Mouse (Mus musculus) kidney, adult 8-10 months (tissue): ENCODE results near the gene Kmt2a.

Experiments used
- DNase-seq, 2 experiments: peaks; one replicate each; pipeline ENCODE4 v3.0.0; 2022

Kmt2a gene

DNA sequence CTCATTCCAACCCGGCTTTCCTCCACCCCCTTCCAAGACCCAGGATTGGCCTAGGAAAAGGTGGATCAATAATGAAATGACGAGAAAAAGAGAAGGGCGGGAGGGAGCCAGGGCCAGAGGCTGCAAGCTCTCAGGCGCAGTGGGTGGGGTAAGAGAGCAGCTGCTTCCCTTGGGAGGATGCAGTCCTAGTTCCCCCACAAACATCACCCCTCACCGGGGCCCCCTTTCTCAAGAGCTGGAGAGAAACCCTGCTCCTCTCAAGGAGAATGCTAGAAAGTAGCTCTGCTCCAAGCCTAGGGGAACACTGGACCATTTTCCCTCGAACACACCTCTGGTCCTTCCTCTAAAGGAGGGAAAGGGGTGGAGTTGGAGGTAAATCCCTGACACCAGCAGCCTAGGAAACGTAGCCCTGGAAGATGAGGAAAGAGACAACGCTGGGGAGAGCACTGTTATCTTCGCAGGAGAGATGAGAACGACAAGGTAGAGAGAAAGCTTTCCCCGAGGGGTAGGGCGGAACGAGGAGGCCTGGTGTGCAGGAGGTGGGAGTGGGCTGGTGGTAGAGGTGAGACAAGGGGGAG, 1.3 kb downstream of the Kmt2a start:
- no peak for DNase-seq

GRCm38 (mm10) chr9:44878776-44879500, 2.2 kb downstream of the Kmt2a start:
- DNase-seq, result no peak

GRCm38 (mm10) chr9:44877686-44878085, 3.4 kb downstream of the Kmt2a start:
- no peak for DNase-seq

GRCm38 (mm10) chr9:44875476-44875875, 5.6 kb downstream of the Kmt2a start:
- peak; percentile 19 to 22 for DNase-seq

GRCm38 (mm10) chr9:44874198-44874597, 6.9 kb downstream of the Kmt2a start:
- no peak for DNase-seq

DNA sequence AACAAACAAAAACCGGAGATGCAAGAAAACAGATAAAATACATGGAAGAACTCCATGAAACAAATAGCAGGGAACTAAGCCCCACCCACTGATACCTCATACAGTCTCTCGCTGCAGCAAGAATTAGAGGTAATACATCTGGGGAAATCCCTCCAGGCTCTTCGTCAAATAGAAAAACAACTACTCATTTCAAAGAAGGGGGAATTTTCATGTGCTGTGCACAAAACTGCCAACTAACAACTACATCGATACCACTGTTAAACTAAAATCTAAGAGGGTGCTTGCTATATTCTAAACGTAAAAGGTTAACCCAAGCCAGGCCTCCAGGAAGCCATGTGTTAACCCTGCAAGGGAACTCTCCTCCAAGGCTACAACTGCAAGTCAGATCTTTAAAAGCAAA, 7.4 kb downstream of the Kmt2a start:
- DNase-seq, result no peak

DNA sequence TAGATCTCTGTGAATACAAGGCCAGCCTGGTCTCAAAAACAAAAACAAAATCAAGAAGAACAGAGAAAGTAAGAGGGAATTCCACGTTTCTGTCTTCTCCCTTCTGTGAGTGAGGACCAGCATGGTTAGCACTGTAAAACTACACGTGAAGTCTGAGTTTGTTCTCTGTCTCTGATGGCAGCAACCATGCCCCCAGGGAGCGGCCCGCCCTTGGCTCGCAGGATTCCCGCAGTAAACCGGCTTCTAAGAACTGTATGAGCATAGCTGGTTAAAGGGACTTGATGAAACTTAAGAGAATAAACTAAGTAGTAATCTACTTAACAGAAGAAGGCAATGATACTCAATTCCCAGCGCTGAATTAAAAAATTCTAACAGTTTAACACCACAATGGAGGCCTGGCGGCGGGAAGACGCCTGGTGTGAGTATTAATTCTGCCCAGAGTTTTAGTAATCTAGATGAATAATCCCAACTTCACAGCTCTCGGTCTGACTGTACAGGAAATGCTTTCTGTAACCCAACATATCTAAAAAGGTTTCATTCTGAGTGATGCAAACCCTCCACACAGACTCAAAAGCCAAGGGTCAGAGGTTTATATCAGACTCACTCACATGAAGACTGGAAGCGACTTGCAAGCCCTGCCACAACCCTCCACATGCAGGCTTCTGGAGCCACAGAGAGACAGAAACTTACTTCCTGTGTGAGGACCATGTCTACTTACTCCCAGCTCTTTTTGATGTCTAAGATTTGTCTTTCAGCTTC, 12.6 kb downstream of the Kmt2a start:
- DNase-seq, result no peak

DNA sequence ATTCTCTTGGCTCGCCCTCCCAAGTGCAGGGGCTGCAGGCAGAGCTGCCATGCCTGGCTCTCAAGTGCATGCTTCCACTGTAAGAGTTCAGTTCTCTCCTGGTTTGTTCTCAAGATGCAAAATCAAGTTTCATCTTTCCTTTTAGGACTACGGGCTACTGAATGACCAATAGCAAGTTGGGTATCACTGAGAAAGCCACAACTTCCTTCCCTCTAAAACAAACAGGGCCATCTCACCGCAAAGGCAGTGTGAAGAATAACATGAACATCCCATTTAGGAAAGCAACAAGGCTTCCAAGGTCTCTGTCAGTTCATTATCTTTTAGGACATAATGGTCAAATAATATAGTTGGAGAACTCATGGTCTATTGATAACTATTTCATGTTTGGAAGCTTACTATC, 13.4 kb downstream of the Kmt2a start:
- DNase-seq, result no peak

DNA sequence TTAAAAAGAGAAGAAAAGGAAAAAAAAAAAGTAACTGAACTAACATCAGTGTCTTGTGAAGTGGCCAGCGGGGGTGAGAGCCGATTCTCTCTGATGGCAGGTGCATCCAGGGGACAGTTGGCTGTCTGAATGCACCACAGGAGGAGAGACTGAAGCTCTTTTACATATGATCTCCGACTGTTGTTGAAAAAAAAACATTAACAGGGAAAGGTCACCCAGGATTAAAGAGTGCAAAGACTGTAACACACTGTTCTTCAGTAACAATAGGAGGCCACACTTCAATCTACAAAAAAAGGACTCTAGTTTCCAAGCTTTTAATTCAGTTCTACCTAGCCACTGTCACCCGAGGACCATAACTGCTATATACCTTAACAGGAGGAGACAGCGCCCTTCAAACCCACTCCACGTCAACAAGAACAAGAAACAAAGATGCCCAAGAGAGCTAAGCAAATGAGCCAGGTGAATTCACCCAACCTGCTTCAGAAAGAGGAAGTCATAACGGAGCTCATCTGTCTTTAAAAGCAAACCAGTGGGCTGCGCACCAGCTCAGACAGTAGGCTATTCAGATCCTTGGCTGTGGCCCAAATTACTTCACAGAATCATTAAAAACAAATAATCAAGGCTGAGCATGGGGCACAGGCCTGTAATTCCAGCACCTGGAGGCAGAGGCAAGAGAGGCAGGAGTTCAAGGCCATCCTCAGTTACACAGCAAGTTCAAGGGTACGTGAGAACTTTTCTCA, 14.4 kb downstream of the Kmt2a start:
- DNase-seq, result peak in 1 of 2 experiments; percentile 12

- no peak for DNase-seq
Observed at GRCm38 (mm10) chr9:44861121-44861520, 20.0 kb downstream of the Kmt2a start.

- no peak for DNase-seq
Observed at GRCm38 (mm10) chr9:44858657-44859056, 22.4 kb downstream of the Kmt2a start.

- no peak for DNase-seq
Observed at GRCm38 (mm10) chr9:44857405-44857992, 23.6 kb downstream of the Kmt2a start.

DNA sequence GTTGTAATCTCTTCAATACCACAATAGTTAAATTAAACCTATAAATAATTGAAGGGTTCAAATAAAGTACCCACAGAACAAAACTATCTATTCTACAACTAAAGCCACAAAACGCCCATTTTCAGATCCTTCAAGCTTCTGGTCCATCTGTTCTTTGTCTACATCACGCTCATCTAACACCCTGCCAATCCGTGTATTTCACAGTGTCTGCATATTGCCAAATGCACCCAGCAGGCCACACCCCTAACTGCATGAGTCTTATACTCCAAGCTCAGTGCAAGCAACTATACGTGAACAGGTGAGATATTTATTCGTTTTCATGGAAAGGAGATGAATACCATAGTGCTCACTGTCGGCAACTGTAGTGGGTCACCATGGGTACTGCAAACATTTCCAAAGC, 25.9 kb downstream of the Kmt2a start:
- DNase-seq, result no peak

DNA sequence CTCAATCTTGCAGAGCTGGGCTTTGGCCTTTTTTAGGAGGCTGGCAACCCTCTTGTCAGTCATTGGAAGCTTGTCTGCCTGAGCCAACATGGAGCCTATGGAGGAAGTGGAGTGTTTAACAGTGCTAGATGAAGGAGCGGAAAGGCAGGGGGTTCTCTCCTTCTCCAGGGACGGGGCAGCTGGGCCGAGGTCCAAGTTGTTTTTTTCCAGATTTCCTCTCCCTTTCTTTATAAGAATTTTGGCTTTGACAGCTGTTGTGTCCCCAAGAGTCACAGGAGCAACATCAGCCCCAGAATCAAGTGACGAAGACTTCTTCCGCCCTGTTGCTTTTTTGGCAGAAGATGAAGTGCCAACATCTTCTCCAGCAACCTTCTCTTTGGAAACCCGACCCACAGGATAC, 33.6 kb downstream of the Kmt2a start:
- no peak for DNase-seq

DNA sequence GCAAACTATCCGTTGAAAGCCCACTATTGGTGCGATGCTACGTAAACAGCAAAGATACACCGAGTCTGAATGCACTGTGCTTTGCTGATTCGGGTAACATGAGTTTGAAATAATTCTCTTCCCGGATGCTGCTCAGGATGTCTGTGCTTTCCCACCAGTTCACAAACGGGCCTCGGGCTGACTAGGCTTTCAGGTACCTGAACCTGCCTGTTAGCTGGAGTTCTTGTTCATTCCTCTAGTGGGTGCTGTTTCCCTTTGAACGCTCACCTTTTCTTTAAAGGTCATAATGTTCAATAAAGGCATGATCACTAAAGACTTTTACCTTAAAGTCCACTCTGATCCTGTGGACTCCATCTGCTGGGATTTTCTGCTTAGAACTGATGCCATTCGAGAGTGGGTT, 39.9 kb downstream of the Kmt2a start:
- peak; percentile 38 to 45 for DNase-seq

DNA sequence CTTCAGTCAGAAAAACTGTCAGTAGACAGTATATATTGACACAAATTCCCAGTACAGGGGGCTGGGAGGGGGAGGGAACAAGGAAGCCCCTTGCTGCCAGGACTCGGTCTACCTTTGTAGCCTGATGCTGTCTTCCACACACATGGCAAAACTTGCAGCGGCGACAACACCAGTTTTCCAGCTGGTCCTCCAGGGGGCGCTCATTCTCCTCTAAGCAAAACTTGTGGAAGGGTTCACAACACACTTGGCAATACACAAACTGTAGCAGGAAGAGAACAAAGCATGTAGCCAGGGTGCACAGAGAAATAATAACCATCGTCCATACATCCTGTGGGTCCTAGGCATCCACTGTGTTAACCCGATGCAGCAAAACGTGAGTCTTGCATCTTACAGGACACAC, 44.7 kb downstream of the Kmt2a start:
- peak; percentile 35 to 73 for DNase-seq

GRCm38 (mm10) chr9:44832356-44832755, 48.7 kb downstream of the Kmt2a start:
- peak; percentile 33 to 60 for DNase-seq

DNA sequence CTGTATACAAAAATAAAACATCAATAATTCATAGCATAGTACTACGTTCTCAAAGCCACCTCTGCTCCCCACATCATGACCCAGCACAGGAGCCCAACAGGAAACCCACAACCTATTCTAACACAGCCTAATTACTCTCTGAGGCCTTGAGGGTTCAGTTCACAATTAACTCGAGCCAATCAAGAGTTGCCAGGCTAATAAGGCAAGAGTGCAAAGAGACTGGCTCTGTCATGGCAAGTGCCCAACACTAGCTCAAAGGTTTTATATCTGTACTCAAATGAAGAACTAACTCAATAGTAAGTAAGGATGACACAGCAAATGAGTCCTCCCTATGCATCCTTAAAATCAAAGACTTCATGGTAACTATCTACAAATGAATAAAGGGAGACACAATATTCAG, 50.6 kb downstream of the Kmt2a start:
- DNase-seq, result peak; percentile 21 to 37

DNA sequence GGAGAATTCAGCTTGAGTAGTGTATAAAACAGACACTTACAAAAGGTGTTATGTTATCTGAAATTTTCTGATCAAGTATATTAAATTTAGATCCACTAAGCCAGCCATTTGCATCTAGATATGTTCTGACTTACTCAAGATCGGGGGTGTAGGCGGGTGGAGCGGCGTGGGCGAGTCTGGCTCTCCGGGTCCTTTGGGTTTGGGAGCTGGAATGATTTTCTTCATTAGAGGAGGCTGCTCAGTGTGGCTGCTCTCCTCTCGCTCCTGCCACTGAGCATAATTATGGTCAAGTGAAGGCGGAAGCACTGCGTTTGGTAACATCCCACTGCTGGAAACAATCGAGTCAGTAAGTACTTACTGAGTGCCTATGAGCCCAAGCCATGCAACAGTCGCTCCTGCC, 52.2 kb downstream of the Kmt2a start:
- DNase-seq, result no peak

DNA sequence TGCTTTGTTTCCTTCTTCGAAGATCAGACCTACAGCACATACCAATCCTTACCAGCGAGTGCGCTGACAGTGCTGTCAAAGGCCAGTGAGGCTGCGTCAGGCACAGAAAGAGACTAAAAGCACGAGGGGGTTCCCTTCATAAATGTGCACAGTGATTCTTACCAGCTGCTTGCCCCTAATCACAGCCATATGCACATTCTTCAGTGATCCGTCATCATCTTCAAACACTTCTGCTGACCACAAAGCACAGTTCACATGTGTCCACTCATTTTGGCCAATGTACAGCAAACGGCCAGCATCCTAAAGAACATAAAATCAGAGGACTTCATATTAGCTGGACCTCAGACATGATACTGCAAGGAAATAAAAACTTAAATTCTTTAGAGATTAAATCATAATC, 54.4 kb downstream of the Kmt2a start:
- no peak for DNase-seq

DNA sequence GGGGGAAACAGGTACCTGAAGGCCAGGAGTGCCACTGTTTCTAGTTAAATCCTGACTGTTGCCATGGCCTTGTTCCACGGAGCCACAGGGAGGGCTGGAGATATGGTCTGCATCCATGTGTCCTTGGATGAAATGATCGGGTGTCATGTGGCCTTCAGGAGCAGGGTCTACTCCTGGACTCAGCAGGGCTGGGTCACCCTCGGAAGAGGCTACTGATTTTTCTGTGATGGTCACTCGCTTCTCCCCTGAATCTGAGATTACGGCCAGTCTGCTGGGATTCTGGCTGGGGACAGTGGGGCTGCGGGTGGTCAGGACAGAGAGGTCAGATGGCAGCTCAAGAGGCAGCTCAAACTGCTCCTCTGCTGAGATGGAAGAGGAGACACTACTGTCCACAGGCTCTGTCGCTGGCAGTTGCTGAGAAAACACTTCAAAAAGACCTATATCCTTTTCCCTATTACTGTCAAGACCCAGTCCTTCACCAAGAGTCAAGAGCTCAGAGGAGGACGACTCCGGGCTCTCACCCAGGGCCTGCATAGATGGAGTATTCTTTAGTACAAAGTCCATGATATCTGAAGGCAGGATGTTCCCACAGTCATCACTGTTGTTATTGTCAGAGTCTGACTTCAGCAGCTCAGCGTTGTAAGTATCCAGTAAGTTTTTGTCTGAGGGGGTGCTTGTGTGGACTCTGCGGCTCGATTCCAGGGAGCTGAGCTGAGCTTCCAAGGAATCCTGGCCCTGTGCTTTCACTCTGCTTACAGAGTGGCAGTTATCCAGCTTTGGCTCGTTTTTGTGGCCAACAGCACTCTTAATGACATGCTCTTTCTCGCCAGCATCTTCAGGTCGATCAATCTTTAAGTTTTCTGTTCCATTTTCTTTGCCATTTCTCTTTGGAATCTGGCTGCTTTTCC, 60.9 kb downstream of the Kmt2a start:
- no peak for DNase-seq

- DNase-seq, result no peak
Observed at GRCm38 (mm10) chr9:44817522-44817921, 63.6 kb downstream of the Kmt2a start.
